In genomic region chr1:153023875-153024274, GRCm38 (mm10) we compare ENCODE assay signal across 36 mouse cellular contexts.
"Had no signal": no experiment of that assay in that cellular context is flagged by ENCODE, and none has a peak within 500 bp of the region (broad histone marks: within the 10 kb centered on the region; RNA-seq: fewer than 3 reads in every experiment).

No protein-coding gene starts in this region.

- H3K4me1 ChIP-seq: hindbrain, embryonic 15.5 days; intestine, embryonic 15.5 days; kidney, embryonic 15.5 days had no signal

- H3K36me3 ChIP-seq: heart, embryonic 10.5 days; heart, embryonic 12.5 days; heart, embryonic 13.5 days; heart, embryonic 15.5 days; hindbrain, embryonic 10.5 days; hindbrain, embryonic 12.5 days; hindbrain, embryonic 13.5 days; hindbrain, embryonic 15.5 days; intestine, embryonic 15.5 days; kidney, embryonic 15.5 days had no signal

- H3K27me3 ChIP-seq: heart, embryonic 12.5 days; heart, embryonic 13.5 days; heart, embryonic 15.5 days; hindbrain, embryonic 12.5 days; hindbrain, embryonic 13.5 days; hindbrain, embryonic 15.5 days; intestine, embryonic 15.5 days; kidney, embryonic 15.5 days had no signal

- DNase-seq: heart, postnatal 10 days; heart, postnatal 14 days; heart, postnatal 36 days; heart, postnatal 4 days; kidney, adult 11 months; kidney, adult 18-20 months; kidney, adult 2 months; kidney, adult 8-10 months; kidney, adult 9 months; kidney, postnatal 10 days; kidney, postnatal 14 days; kidney, postnatal 25 days; kidney, postnatal 36 days; kidney, postnatal 4 days; layer of hippocampus, adult 9-11 months; layer of hippocampus, postnatal 36 days had no signal

- H3K4me3 ChIP-seq: heart, embryonic 10.5 days; heart, embryonic 12.5 days; heart, embryonic 13.5 days; heart, embryonic 15.5 days; hindbrain, embryonic 10.5 days; hindbrain, embryonic 12.5 days; hindbrain, embryonic 13.5 days; hindbrain, embryonic 15.5 days; intestine, embryonic 15.5 days; kidney, embryonic 15.5 days; layer of hippocampus, adult 2 months; left cerebral cortex, adult 2 months had no signal

- ATAC-seq: hindbrain, embryonic 16.5 days; hindbrain, postnatal 0 days; inflammation-experienced regulatory T-cells, adult 6 months; intestine, embryonic 15.5 days; intestine, embryonic 16.5 days; intestine, postnatal 0 days had no signal

- H3K4me2 ChIP-seq: heart, embryonic 11.5 days; heart, embryonic 12.5 days; heart, embryonic 13.5 days; heart, embryonic 15.5 days; hindbrain, embryonic 12.5 days; hindbrain, embryonic 13.5 days; hindbrain, embryonic 14.5 days; hindbrain, embryonic 15.5 days; intestine, embryonic 15.5 days; kidney, embryonic 15.5 days had no signal

- H3K9ac ChIP-seq: heart, embryonic 12.5 days; heart, embryonic 13.5 days; heart, embryonic 15.5 days; hindbrain, embryonic 12.5 days; hindbrain, embryonic 13.5 days; hindbrain, embryonic 14.5 days; hindbrain, embryonic 15.5 days; intestine, embryonic 15.5 days; kidney, embryonic 15.5 days had no signal

- H3K27ac ChIP-seq: heart, embryonic 10.5 days; heart, embryonic 13.5 days; heart, embryonic 15.5 days; hindbrain, embryonic 10.5 days; hindbrain, embryonic 12.5 days; hindbrain, embryonic 13.5 days; hindbrain, embryonic 14.5 days; hindbrain, embryonic 15.5 days; hindbrain, postnatal 0 days; intestine, embryonic 15.5 days; kidney, embryonic 15.5 days; kidney, postnatal 0 days; layer of hippocampus, adult 2 months; left cerebral cortex, adult 2 months had no signal

- H3K9me3 ChIP-seq: heart, embryonic 10.5 days; heart, embryonic 12.5 days; heart, embryonic 13.5 days; heart, embryonic 15.5 days; hindbrain, embryonic 10.5 days; hindbrain, embryonic 12.5 days; hindbrain, embryonic 13.5 days; hindbrain, embryonic 15.5 days; intestine, embryonic 15.5 days; kidney, embryonic 15.5 days had no signal
